Mouse (Mus musculus): ENCODE measurements at regions not wholly inside any gene's neighbourhood (a gene's known extent, or its start where the extent isn't known, plus 50 kb on each side); places are given as distances from the start of the nearest gene placed in this dataset.

GRCm38 (mm10) chr13:47397726-47398350, 275.4 kb downstream of the Rnf144b start:
- intact Hi-C loops (cut with DNase I) = no loop called here
- DNase-seq = no peak

- intact Hi-C loops (cut with DNase I) = no loop called here
- no peak for DNase-seq
Measured at GRCm38 (mm10) chr13:47398976-47399375, 276.5 kb downstream of the Rnf144b start.

DNA sequence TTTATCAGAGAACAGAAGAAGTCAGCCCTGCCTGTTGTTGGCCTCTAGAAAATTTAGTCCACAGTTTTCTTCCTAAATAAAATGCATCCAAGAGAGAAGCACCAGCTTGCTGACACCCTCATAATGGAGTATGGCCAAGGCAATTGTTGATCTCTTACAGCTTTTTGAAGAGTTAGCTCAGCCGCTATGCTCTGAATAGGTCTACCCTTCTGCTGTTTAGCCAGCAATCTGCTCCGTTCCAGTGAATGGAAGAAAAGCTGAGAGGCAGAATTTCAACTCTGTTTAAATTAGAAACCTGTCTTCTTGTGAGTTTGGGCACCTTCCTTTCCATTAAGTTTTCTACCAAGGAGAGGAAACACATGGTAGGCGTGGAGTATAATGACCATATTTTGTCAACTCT, 290.8 kb downstream of the Rnf144b start:
- intact Hi-C loops (cut with DNase I) = no loop called here
- DNase-seq = no peak

DNA sequence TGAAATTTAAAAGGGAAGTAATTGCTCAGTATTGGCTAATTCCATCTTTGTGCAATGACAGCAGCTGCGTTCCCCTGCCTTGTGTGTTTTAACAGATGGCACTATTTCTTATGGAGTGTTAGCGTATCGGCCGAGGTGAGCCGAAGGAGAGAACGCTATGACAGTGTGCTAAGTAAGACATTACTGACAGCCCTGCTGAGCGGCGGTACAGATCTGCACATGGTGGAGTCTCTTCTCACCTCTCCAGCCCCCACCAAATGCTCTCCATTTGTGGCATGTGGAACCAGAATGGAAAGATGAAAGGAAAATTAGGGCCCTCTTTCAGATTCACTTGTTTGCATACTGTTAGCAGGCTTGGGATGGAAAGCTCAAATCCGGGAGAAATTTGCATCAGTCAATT, 291.5 kb downstream of the Rnf144b start:
- no peak for DNase-seq
- intact Hi-C loops (cut with DNase I) = no loop called here

- DNase-seq = no peak
- intact Hi-C loops (cut with DNase I) = no loop called here
Measured at GRCm38 (mm10) chr13:47429856-47430365, 307.5 kb downstream of the Rnf144b start.

DNA sequence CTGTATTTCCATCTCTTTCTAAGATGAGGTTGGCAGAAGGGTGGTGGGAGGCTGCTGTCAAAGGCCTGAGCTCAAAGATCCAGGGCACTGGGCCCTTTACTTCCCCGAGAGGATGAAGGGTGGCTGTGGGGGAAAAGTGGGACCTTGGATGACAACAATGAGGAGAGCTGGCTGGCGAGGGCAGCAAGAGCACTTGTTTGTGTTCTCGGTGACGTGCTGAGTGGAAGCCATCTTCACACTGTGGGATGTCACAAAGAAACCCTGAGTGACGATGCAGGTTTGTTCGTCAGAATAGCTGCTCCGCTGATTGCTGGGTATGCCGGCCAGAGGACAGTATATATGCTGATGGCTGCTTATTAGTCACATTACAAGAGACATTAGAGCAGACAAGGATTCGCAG, 308.0 kb downstream of the Rnf144b start:
- intact Hi-C loops (cut with DNase I) = no loop called here
- DNase-seq = no peak

DNA sequence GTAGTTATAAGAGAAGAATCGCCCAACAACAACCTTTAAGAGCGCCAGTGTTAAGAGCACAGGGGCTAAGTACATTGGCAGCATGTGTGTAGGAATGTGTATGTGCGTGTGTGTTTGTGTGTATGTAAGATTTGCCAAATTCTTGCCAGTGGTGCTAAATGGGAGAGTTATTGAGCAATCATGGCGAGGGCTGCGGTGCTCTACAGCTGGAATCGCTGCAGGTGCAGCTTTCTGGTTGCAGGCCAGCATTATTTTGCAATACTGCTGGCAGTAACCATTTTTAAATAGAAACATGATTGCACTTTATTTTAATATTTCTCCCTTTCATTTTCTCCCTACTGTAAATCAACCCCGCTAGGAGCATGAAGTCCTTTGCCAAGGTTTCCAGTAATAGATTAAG, 313.2 kb downstream of the Rnf144b start:
- DNase-seq = peak in 1 of 2 experiments; percentile 2
- intact Hi-C loops (cut with DNase I) = no loop called here

DNA sequence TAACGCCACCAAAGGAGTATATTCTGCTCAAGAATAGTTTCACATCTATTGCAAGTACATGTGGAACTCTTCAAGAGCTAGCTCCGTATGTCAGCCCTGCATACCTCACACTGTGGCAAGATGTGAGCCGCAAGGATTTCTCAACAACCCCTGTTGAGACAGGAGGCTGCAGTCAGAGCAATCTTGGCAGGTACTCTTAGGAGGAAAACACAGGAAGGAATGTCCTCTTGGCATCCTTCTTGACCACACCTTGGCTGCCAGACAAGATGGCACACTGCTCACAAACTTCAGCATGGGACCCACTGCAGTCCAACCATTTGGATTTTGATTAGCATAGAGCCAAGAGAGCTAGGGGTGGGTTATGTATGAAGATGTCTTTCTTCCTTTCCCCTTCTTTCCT, 322.4 kb downstream of the Rnf144b start:
- intact Hi-C loops (cut with DNase I) = no loop called here
- DNase-seq = peak in 1 of 2 experiments; percentile 1

DNA sequence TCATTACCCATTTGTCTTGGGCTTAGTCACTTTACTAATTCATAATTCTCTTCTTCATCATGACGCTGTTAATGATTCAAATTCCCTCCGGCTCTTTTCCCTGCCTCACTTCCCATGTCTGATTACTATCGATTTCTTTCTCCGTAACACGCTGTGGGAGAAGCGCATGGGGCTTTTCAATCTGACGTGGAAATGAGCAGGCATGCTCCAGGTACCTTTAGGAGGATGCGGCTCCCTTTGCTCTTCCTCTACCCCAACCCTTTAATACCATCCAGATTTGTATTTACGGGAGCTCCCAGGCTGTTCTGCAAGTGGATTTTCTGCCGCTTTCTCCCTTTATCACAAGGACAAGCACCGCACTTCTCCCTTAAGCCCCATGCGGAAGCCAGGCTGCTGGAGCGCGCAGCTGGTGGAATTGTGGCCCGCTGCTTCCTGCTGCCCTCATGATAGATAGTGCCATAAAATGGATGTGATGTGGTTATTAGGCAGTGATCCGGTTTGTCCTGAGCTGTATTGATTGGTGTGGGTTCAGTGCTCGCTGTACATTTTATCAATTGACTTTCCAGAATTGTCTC, 329.8 kb downstream of the Rnf144b start:
- intact Hi-C loops (cut with DNase I) = no loop called here
- no peak for DNase-seq

DNA sequence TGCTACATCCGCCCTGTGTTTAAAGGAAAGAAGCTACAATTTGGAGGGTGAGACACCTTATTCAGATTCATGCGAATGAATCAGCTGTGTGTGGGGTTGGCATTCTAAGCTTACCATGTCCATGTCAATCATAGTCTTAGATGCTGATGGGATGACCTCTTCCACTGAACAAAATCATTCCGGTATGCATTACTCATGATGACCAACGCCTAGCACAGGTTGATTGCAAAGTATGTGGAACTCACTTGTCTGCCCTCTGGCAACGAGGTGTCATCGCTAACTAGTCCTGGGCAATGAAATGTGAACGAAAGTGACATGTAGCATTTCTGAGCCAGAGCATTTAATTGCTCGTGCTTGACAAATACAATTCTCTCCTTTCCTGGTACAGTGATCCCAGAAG, 339.7 kb downstream of the Rnf144b start:
- intact Hi-C loops (cut with DNase I) = no loop called here
- no peak for DNase-seq

DNA sequence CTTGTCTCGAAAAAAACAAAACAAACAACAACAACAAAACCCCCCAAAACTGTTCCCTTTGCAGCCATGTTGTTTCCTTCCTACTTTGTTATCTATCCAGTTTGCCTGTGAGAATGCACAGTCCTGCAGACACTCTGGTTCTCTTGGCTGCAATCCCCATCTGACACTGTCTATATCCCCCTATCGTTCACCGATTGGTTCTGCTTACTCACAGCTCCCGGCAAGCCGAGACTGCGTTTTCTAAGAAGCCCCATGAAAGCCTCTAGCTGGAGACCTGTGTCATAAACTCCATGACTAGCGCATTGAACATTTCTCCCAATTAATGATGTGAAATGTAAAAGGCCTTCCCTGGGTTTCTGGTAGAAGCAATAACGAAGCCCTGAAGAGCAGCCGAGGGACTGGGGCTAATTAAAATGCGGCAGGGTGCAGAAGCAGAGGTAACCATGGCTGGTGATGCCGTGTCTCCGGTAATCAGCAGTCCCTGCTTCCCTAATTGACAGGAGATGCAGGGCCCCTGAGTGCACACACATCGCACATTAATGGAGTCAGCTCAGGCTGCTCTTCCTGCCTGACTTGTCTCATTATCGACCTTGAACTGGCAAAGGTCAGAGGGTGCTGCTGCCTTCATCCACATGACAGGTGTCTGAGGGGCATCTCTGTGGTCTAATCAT, 349.2 kb downstream of the Rnf144b start:
- DNase-seq = no peak
- intact Hi-C loops (cut with DNase I) = no loop called here

GRCm38 (mm10) chr13:47480159-47480558, 357.7 kb downstream of the Rnf144b start:
- DNase-seq = no peak
- intact Hi-C loops (cut with DNase I) = no loop called here

GRCm38 (mm10) chr13:47484819-47485218, 362.4 kb downstream of the Rnf144b start:
- no peak for DNase-seq
- intact Hi-C loops (cut with DNase I) = no loop called here

- intact Hi-C loops (cut with DNase I) = no loop called here
- DNase-seq = no peak
Measured at GRCm38 (mm10) chr13:47486111-47486510, 363.7 kb downstream of the Rnf144b start.

DNA sequence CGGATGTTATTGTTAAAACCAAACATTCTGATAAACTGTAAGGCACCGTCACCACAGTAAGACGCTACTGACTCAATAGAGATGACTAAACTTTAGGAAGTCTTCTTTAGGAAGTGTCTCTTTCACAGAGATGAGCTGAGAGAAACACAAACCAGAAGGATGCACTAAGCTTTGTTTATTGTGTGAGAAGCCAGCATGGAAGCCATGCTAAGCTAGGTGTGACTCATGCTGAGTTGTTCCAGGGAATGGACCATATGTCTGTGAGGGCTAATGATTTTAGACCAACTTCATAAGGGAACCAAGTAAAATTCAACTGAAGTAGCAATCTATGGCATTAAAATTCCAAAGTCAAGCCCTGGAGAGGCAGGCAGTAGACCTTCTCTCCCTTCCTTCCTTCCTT, 364.2 kb downstream of the Rnf144b start:
- intact Hi-C loops (cut with DNase I) = no loop called here

DNA sequence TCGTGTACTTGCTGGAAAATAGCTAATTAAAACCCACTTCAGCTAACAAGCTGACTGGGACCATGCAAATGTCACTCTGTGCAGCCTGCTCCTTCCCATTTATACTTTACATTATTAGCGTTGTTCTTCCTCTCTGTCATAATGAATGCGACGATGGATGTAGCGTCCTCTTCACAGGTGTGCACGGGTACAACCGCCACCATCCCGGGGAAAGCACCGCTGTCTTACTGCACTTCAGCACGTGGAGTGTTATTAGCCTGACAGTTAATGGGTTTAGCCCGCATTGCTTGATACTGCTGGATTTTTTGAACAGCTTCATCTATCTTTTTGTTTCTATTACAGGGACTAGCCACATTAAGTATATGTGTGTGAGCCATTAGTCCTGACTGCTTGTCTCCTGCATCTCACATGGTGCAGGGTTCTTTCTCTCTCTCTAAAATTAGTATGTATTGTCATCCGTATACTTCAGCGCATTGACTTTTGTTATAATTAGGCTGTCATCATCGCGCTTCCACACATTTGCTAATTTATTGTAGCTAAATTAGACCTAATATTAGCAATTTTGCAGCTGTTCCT, 383.0 kb downstream of the Rnf144b start:
- intact Hi-C loops (cut with DNase I) = no loop called here
- no peak for DNase-seq

More for the DNA sequence above, 364.2 kb downstream of the Rnf144b start:
- no peak for DNase-seq

GRCm38 (mm10) chr13:47532935-47533334, 410.5 kb downstream of the Rnf144b start:
- DNase-seq = no peak
- intact Hi-C loops (cut with DNase I) = no loop called here

- no peak for DNase-seq
- intact Hi-C loops (cut with DNase I) = no loop called here
Measured at GRCm38 (mm10) chr13:47537156-47537555, 414.7 kb downstream of the Rnf144b start.

- intact Hi-C loops (cut with DNase I) = no loop called here
Measured at GRCm38 (mm10) chr13:47549626-47550025, 427.2 kb downstream of the Rnf144b start.

GRCm38 (mm10) chr13:47552251-47552650, 429.8 kb downstream of the Rnf144b start:
- no peak for DNase-seq
- intact Hi-C loops (cut with DNase I) = no loop called here

More at GRCm38 (mm10) chr13:47549626-47550025, 427.2 kb downstream of the Rnf144b start:
- DNase-seq = no peak

DNA sequence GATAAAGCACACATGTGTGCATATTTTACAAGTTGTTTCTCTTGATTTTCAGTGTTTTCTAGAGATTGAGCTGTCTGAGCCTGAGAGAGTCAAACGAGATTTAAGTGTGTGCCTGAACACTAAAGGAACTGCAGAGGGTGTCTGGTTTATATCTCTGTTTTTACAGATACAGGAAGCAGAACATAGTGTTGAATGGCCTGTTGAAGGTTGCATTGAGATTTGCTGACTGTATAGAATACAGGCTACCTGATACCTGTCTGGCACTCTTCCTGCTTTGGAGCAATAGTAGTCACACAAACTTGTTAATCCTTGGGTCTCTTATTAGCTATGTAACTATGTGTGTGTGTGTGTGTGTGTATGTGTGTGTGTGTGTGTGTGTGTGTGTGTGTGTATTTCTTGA, 431.7 kb downstream of the Rnf144b start:
- DNase-seq = no peak
- intact Hi-C loops (cut with DNase I) = no loop called here
